Mouse (Mus musculus) midbrain, embryonic 10.5 days (tissue): Measurements from ENCODE around the gene Top3a. TPM values are rescaled to one million over a fixed set of nuclear protein-coding genes. Genes with fewer than 3 reads are reported as not detected.

Source experiments
- microRNA-seq: library from miRNA; unstranded; fragments of <30 nt; microRNA quantifications from one replicate; pipeline ENCODE4, GENCODE M21; 2017
- polyA plus RNA-seq: library from polyadenylated mRNA; unstranded; fragments of >200 nt; fragmentation: Nextera tagmentation; extraction: Ambion mirVana; gene quantifications from 2 replicates; pipeline ENCODE4 v1.2.1, GENCODE M21; 2016

Gene Top3a
- polyA plus RNA-seq, 1 experiment from 2014 or later = 23.2 TPM

Small RNA genes within 50 kb of the gene (microRNA-seq; reads per million reads assigned to microRNA genes)
- gene Mir5100 = 6.9 reads per million, percentile 16 among the genes with 10 or more reads in this experiment

Other genes with a start within 250 kb of the Top3a start
- 34.4 TPM in 2 replicates for gene Alkbh5, start 241.0 kb downstream of the Top3a start, polyA plus RNA-seq
- 147 and 158 TPM in 2 replicates for gene Llgl1, start 77.6 kb downstream of the Top3a start, polyA plus RNA-seq
- 74.8 and 82.6 TPM in 2 replicates for gene Flii, start 50.1 kb downstream of the Top3a start, polyA plus RNA-seq
- 14.6 and 15.6 TPM in 2 replicates for gene Mief2, start 49.0 kb downstream of the Top3a start, polyA plus RNA-seq
- gene Smcr8, start 159 bp upstream of the Top3a start, polyA plus RNA-seq = 7.8 and 8.8 TPM in 2 replicates
- gene Shmt1, start 34.4 kb upstream of the Top3a start, polyA plus RNA-seq = 75.3 and 86.3 TPM in 2 replicates
- gene Dhrs7b, start 53.3 kb upstream of the Top3a start, polyA plus RNA-seq = 29.3 and 34.0 TPM in 2 replicates
- 71.0 and 75.7 TPM in 2 replicates for gene Tmem11, start 101.9 kb upstream of the Top3a start, polyA plus RNA-seq
- 18.0 and 26.9 TPM in 2 replicates for gene Natd1, start 137.4 kb upstream of the Top3a start, polyA plus RNA-seq
- gene Map2k3, start 154.7 kb upstream of the Top3a start, polyA plus RNA-seq = 55.7 and 65.1 TPM in 2 replicates
- gene Kcnj12, start 245.2 kb upstream of the Top3a start, polyA plus RNA-seq = 0.53 and 0.62 TPM in 2 replicates